Mouse (Mus musculus) lung, embryonic 15.5 days (tissue): ENCODE data around the gene Pld4. TPM values are rescaled to one million over a fixed set of nuclear protein-coding genes. Genes with fewer than 3 reads are reported as not detected.

Source experiments
- ATAC-seq: fragments of 200-750 bp; cut with Nextera tagmentation; 2 replicates; pipeline ENCODE4 v1.8.0; 2017; ENCODE audit warnings: moderate number of reproducible peaks, borderline replicate concordance; ENCODE audit not compliant: low FRiP score, low TSS enrichment; ENCODE audit errors: extremely low read depth
- H3K27ac ChIP-seq: fragments of 300-500 bp; sonication (generic); 2 replicates; pipeline ENCODE4 v1.5.1; 2015; ENCODE audit warnings: moderate library complexity, mild to moderate bottlenecking, inconsistent platforms
- H3K27me3 ChIP-seq: fragments of 300-500 bp; sonication (generic); 2 replicates; pipeline ENCODE4 v1.6.1; 2015; ENCODE audit warnings: inconsistent platforms
- H3K36me3 ChIP-seq: fragments of 300-500 bp; sonication (generic); 2 replicates; pipeline ENCODE4 v1.6.1; 2015; ENCODE audit warnings: inconsistent platforms
- H3K4me1 ChIP-seq: fragments of 300-500 bp; sonication (generic); 2 replicates; pipeline ENCODE4 v1.6.1; 2015; ENCODE audit warnings: inconsistent platforms
- H3K4me2 ChIP-seq: fragments of 300-500 bp; sonication (generic); 2 replicates; pipeline ENCODE4 v1.6.1; 2015; ENCODE audit warnings: inconsistent platforms, mild to moderate bottlenecking, moderate library complexity
- H3K4me3 ChIP-seq: fragments of 300-500 bp; sonication (generic); 2 replicates; pipeline ENCODE4 v1.5.1; 2015; ENCODE audit warnings: mild to moderate bottlenecking, inconsistent platforms
- H3K9ac ChIP-seq: fragments of 300-500 bp; sonication (generic); 2 replicates; pipeline ENCODE4 v1.6.1; 2015; ENCODE audit warnings: inconsistent platforms
- H3K9me3 ChIP-seq: fragments of 300-500 bp; sonication (generic); 2 replicates; pipeline ENCODE4 v1.6.1; 2016; ENCODE audit warnings: inconsistent platforms
- WGBS: fragments of 180-500 bp; shearing (Covaris S2); methylation state at CpG from one replicate; pipeline ENCODE4 v1.1.7; 2015; 5-methylcytosine and 5-hydroxymethylcytosine counted together
- polyA plus RNA-seq: library from polyadenylated mRNA; unstranded; fragments of >200 nt; fragmentation: Nextera tagmentation; extraction: Ambion mirVana; gene quantifications from 2 replicates; pipeline ENCODE4 v1.2.1, GENCODE M21; 2015

The Pld4 gene
- polyA plus RNA-seq: 12.7 and 17.9 TPM in 2 replicates

DNA sequence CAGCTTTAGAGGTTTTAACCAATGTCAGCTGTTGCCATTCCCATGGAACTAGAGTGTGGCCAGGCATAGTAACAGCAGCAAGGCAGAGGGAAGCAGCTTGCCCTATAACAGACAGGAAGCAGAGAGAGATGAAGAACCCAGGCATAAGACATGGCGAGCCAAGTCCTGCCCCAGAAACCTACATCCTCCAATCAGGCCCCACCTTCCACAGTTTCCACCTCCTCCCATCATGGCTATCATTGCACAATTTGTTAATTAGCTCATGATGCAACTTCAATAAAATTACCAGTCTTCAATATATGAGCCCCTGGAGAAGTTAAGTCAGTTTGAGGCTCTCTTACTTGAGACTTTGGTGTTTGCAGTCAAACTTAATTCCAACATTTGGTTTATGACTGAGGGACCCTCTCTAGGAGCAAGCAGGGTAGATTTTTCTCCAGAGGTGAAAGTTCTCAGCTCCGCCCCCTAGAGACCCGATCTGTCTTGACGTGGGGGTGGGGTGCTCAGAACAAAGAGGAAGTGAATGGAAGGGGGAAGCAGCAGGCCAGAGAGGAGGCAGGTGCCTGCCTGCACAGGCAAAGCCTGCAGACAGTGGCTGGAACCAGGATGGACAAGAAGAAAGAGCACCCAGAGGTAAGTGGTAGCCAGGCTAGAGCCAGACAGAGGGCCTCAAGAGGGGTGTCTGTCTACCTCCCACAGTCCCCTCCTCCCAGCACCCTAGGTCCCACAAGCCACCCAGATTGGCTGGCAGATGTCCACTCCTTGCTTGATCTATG is at the start of gene Pld4:
Gene Pld4 (plus strand): TSS at position 502 of the 773 bp plus-strand sequence.
- H3K9ac ChIP-seq: no peak within 1 kb of the TSS
- H3K36me3 ChIP-seq: no peaks in the 10 kb centered on the region
- WGBS: 37% methylated on average over 4 of the region's 4 CpGs
- H3K4me1 ChIP-seq: no peaks in the 10 kb centered on the region
- no peaks in the 10 kb centered on the region for H3K27me3 ChIP-seq
- no peak within 1 kb of the TSS for H3K4me2 ChIP-seq
- ATAC-seq: no peak
- H3K9me3 ChIP-seq: no peaks in the 10 kb centered on the region
- H3K27ac ChIP-seq: no peak within 1 kb of the TSS
- no peak within 1 kb of the TSS for H3K4me3 ChIP-seq

DNA sequence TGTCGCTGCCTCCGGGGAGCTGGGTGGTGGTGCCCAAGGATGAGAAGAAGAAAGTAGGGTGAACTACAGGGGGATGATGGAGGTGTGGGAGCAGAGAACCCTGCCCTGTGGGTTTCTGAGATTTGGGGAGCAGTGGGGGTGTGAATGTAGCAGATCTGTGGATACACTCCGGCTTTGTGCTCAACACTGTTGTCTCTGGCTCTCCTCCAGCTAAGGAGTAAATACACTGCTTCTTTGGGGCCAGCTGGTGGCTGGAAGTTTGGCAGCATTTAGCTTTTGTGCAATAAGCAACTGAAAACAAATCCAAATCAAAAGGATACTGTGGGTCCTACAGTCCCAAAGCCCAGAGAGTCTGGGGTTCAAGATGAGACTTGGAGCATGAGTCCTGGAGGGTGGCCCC is 46.5 kb upstream of the Pld4 start:
- Histone ChIP-seq H3K9me3 (no peaks in the 10 kb centered on the region), H3K27me3 (no peaks in the 10 kb centered on the region; the same call in 1 of the 2 replicates), H3K27ac (peak overlapping the region; percentile 57; the same call in 1 of the 2 replicates), H3K4me2 (no peak overlapping the region), H3K4me3 (no peak overlapping the region), H3K9ac (no peak overlapping the region), H3K36me3 (no peaks in the 10 kb centered on the region), H3K4me1 (peaks cover 9% of the 10 kb centered on the region)
- WGBS: 52% methylated on average over 3 of the region's 3 CpGs
- ATAC-seq: peak; percentile 25; the same call in 1 of the 2 replicates

DNA sequence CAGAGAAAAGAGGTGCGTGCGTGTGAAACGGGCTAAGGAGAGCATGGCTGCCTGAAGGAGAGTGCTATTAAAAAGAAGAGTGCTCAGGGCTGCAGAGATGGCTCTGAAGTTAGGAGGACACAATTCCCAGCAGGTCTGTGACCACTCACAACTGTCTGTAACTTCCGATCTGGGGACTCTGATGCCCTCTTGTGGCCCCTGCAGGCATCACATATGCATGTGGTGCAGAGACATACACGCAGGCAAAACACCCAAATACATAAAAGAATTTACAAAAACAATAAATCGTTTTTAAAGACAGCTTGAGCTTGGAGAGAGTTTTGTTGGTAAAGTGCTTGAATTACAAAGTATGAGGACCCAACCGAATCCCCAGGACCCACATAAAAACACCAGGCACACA is 43.3 kb upstream of the Pld4 start:
- whole genome bisulfite sequencing: 30% methylated on average over 7 of the region's 7 CpGs
- H3K27me3 ChIP-seq: peaks cover 11% of the 10 kb centered on the region; the same call in 1 of the 2 replicates
- no peak overlapping the region for H3K27ac ChIP-seq
- H3K36me3 ChIP-seq: no peaks in the 10 kb centered on the region
- no peak overlapping the region for H3K9ac ChIP-seq
- H3K4me1 ChIP-seq: peaks cover 26% of the 10 kb centered on the region
- no peak overlapping the region for H3K4me3 ChIP-seq
- no peak overlapping the region for H3K4me2 ChIP-seq
- ATAC-seq: no peak
- no peaks in the 10 kb centered on the region for H3K9me3 ChIP-seq

GRCm38 (mm10) chr12:112718995-112719394 is 41.5 kb upstream of the Pld4 start:
- 0 out of 2 replicates have a peak overlapping the region, but pooled peaks have one; percentile 31 for H3K27ac ChIP-seq
- peaks cover 37% of the 10 kb centered on the region for H3K4me1 ChIP-seq
- H3K4me2 ChIP-seq: no peak overlapping the region
- WGBS: 49% methylated on average over 5 of the region's 5 CpGs
- H3K27me3 ChIP-seq: peaks cover 19% of the 10 kb centered on the region
- H3K4me3 ChIP-seq: no peak overlapping the region
- no peaks in the 10 kb centered on the region for H3K9me3 ChIP-seq
- no peaks in the 10 kb centered on the region for H3K36me3 ChIP-seq
- ATAC-seq: no peak
- no peak overlapping the region for H3K9ac ChIP-seq

DNA sequence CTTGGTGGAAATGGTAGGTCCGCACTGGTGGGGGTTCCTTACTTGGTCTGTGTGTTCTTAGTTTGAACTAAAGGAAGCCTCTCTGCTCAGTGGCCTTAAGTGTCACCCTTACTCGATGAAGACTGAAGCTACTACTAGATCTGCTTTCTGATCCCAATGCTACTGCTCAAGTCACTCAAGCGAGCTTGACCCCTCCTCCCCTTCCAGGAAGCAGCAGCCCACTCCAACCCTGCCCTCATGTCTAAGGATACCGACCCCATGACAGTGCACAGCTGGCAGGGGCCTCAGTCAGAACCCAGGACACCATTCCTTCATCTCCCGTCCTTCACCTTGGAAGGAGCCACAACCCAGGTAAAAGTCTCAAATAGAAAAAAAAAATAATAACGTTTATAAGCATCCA is 40.2 kb upstream of the Pld4 start, which contains the start of gene Cep170b:
Gene Cep170b (plus strand): TSS at position 240 of the 400 bp plus-strand sequence.
- Histone ChIP-seq H3K4me3 (peak within 1 kb of the TSS; percentile 83), H3K36me3 (peaks cover 4% of the 10 kb centered on the region; the same call in 1 of the 2 replicates), H3K27me3 (peaks cover 19% of the 10 kb centered on the region), H3K9ac (peak within 1 kb of the TSS; percentile 69), H3K27ac (peak within 1 kb of the TSS; percentile 97), H3K4me2 (peak within 1 kb of the TSS; percentile 98), H3K4me1 (peaks cover 32% of the 10 kb centered on the region), H3K9me3 (no peaks in the 10 kb centered on the region)
- ATAC-seq: no peak
- WGBS: 50% methylated on average over 6 of the region's 6 CpGs

DNA sequence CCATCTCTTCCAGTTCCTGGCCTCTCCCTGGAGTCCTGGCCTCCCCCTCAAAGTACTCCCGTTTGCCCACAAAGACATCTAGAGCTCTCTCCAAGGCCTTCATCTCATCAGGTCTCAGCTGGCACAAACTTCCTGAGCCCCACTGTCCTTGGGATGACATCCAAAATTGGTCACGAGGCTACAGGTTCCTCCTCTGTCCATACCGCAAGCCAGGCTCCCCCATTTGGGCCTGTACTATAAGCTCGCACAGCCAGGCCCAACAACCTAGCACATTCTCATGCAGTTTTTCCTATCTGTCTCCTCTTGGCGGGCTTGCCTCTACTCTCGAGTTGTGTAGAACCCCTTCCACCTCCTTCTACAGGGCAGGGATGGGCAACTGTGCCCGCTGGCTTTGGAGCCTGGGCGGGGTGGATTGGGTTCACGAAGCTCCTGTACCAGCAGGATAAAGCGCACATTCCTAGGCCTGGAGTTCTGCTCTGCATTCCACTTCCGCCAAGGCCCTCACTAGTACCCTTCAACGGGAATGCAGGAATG is 39.5 kb upstream of the Pld4 start:
- peaks cover 19% of the 10 kb centered on the region for H3K27me3 ChIP-seq
- H3K4me3 ChIP-seq: peak overlapping the region; percentile 83
- H3K4me1 ChIP-seq: peaks cover 32% of the 10 kb centered on the region
- ATAC-seq: no peak
- no peaks in the 10 kb centered on the region for H3K9me3 ChIP-seq
- H3K9ac ChIP-seq: peak overlapping the region; percentile 69
- peak overlapping the region; percentile 97 for H3K27ac ChIP-seq
- H3K4me2 ChIP-seq: peak overlapping the region; percentile 98
- 44% methylated on average over 12 of the region's 12 CpGs for WGBS
- peaks cover 4% of the 10 kb centered on the region; the same call in 1 of the 2 replicates for H3K36me3 ChIP-seq

GRCm38 (mm10) chr12:112721424-112722239 is 38.8 kb upstream of the Pld4 start:
- peak; percentile 53 for ATAC-seq
- peak overlapping the region; percentile 97 for H3K27ac ChIP-seq
- no peaks in the 10 kb centered on the region for H3K9me3 ChIP-seq
- H3K27me3 ChIP-seq: peaks cover 19% of the 10 kb centered on the region
- H3K4me3 ChIP-seq: peak overlapping the region; percentile 83
- peaks cover 4% of the 10 kb centered on the region; the same call in 1 of the 2 replicates for H3K36me3 ChIP-seq
- H3K4me2 ChIP-seq: peak overlapping the region; percentile 98
- H3K4me1 ChIP-seq: peaks cover 32% of the 10 kb centered on the region
- peak overlapping the region; percentile 69 for H3K9ac ChIP-seq
- WGBS: 4% methylated on average over 60 of the region's 69 CpGs

DNA sequence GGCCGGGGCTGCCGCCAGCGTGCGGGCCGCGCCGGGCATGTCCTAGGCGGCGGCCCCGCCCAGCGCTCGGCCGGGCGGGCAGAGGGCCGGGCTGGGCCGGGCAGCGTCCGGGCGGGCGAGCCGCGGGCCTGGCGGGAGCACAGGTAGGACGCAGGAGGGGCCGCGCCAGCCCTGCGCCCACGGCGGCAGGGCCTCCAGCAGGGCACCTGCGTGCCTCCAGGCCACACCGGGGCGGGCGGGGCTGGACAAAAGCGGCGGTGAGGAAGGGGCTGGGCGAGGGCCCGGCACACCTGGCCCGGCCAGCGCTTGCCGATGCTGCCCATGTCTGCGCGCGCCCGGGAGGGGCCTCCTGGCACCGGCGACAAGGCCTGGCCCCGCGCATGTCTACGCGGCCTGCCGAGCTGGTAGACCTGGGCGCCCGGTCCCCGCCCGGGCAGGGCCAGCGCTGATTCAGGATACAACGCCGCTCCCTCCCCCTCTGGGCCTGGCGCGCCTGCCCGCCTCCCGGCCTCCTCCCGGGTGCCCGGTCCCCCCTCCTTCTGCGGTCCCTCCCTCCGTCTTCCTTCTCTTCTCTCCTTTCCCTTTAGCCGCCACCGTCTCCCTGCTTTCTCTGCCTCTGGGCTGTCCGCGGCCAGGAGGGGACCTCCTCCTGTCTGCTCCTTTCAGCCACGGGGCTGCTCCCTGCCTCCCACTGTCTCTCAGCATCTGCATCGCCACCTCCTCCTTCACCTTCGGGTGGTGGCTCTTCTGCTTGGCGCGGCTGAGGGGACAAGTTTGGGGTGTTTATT is 38.0 kb upstream of the Pld4 start:
- Histone ChIP-seq H3K36me3 (peaks cover 4% of the 10 kb centered on the region; the same call in 1 of the 2 replicates), H3K27me3 (peaks cover 19% of the 10 kb centered on the region), H3K4me1 (peaks cover 32% of the 10 kb centered on the region), H3K4me3 (peak overlapping the region; percentile 83), H3K27ac (peak overlapping the region; percentile 97), H3K9me3 (no peaks in the 10 kb centered on the region), H3K4me2 (peak overlapping the region; percentile 98), H3K9ac (peak overlapping the region; percentile 69)
- peak; percentile 58 for ATAC-seq
- under 1% methylated on average over 55 of the region's 75 CpGs for WGBS

- no peak for ATAC-seq
- Histone ChIP-seq H3K4me3 (peak overlapping the region; percentile 83), H3K9ac (peak overlapping the region; percentile 69), H3K4me2 (peak overlapping the region; percentile 98), H3K27ac (0 out of 2 replicates have a peak overlapping the region, but pooled peaks have one; percentile 97), H3K36me3 (peaks cover 4% of the 10 kb centered on the region; the same call in 1 of the 2 replicates), H3K27me3 (peaks cover 19% of the 10 kb centered on the region), H3K9me3 (no peaks in the 10 kb centered on the region), H3K4me1 (peaks cover 35% of the 10 kb centered on the region)
- 14% methylated on average over 5 of the region's 5 CpGs for WGBS
Observed at GRCm38 (mm10) chr12:112723028-112723330, 37.5 kb upstream of the Pld4 start.

GRCm38 (mm10) chr12:112723445-112723844 is 37.0 kb upstream of the Pld4 start:
- Histone ChIP-seq H3K27me3 (peaks cover 19% of the 10 kb centered on the region), H3K9me3 (no peaks in the 10 kb centered on the region), H3K9ac (0 out of 2 replicates have a peak overlapping the region, but pooled peaks have one; percentile 6), H3K4me3 (peak overlapping the region; percentile 83), H3K4me1 (peaks cover 35% of the 10 kb centered on the region), H3K27ac (no peak overlapping the region), H3K4me2 (peak overlapping the region; percentile 98), H3K36me3 (peaks cover 4% of the 10 kb centered on the region; the same call in 1 of the 2 replicates)
- 84% methylated on average over 6 of the region's 6 CpGs for WGBS
- ATAC-seq: no peak
